Mouse (Mus musculus): ENCODE data around the gene Mapk8ip2. TPM values are rescaled to one million over a fixed set of nuclear protein-coding genes. Genes with fewer than 3 reads are reported as not detected.

Gene Mapk8ip2
- total RNA-seq, 2 experiments from 2014 or later: 0.23 to 0.26 TPM

DNA sequence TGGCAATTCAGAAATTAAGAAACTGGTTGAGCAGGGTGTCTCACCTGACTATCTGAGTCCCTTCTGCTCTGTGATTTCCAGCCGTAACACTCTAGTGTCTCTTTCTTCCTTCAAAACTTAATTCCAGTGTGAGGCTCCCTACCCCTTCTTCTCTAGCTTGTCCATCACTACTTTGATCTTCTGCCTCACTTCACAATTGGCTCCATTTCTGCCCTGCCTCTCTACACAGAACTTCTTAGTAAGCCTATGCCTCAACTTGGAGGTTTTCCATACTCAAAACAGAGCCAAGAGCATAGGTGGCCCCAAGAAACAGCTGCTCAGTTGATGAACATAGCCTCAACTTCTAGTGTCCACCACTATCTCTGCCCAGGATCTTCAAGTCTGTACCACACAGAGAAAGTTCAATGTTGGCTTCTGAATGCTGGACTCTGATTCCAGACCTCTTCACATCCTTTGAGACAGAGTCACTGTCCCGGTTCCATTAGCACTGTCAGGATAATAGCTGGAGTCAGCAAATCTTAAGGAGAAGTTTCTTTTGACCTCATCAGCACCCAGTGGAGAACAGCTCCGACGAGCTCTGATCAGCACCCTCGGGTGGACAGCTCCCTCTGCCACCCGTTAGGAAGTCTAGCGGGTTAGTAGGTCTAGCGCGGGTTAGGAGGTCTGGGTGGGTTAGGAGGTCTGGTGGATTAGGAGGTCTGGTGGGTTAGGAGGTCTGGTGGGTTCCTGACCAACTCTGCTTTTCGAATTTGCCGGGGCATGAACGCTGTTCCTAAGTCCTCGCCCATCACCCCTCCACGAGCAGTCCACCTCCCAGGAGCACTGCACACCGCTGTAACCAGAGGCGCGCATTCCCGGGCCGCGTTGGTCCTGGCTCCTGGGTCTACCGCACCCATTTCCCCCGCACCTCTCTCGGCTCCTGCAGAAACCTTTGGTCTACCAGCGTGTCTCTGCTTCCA lies 528 bp upstream of the Mapk8ip2 start:
- peak; percentile 75 for DNase-seq

- no peak for DNase-seq
Measured at GRCm38 (mm10) chr15:89454857-89455256, 1.1 kb downstream of the Mapk8ip2 start.

- no peak for DNase-seq
Measured at GRCm38 (mm10) chr15:89455642-89456041, 1.9 kb downstream of the Mapk8ip2 start.

DNA sequence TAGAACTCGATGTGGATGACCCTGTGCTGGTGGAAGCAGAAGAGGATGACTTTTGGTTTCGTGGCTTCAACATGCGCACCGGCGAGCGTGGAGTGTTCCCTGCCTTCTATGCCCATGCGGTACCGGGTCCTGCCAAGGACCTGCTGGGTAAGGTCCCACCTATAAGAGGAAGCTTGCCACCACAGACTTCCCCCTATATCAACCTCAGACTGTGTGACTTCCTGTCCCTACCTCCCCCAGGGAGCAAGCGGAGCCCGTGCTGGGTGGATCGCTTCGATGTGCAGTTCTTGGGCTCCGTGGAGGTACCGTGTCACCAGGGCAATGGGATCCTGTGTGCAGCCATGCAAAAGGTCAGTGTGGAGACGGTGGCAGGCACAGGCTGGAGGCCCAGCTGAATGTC lies 5.2 kb downstream of the Mapk8ip2 start:
- DNase-seq: no peak

- no peak for DNase-seq
Measured at GRCm38 (mm10) chr15:89459821-89460220, 6.1 kb downstream of the Mapk8ip2 start.

- no peak for DNase-seq
Measured at GRCm38 (mm10) chr15:89460298-89460697, 6.6 kb downstream of the Mapk8ip2 start.

DNA sequence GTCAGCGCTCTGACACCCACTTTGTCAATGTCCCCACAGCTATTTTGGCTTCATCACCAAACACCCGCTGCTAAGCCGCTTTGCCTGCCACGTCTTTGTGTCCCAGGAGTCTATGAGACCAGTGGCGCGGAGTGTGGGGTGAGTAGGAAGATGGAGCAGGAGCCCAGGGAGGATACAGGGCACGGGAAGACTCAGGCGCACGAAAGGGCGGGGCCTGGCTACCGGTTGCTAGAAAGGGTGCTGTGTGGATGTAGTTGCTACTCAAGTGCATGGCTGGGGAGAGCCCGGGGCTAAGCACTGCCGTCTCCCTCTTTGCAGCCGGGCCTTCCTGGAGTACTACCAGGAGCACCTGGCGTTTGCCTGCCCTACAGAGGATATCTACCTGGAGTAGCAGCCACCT lies 7.6 kb downstream of the Mapk8ip2 start:
- no peak for DNase-seq

DNA sequence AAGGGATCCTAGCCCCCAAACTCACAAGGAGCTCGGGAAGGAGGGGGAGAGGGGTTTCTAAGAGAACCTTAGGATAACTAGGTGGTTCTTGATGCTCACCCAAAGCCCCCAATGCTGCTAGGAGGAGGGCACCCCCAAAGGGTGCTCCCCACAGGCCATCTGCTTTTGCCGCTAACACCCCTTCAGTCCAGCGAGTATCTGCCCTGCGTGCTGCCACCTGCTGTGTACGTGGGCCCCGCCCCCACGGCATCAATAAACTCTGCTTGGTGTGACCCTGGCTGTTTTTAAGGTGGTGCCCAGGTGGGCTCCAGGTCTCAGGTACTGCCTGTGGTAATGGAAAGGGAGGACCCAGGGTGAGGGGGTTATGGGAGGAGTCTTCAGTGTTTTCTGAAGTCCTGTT lies 8.5 kb downstream of the Mapk8ip2 start:
- no peak for DNase-seq

GRCm38 (mm10) chr15:89463334-89464235 lies 9.9 kb downstream of the Mapk8ip2 start:
- DNase-seq: no peak

GRCm38 (mm10) chr15:89465052-89465451 lies 11.3 kb downstream of the Mapk8ip2 start:
- no peak for DNase-seq

- DNase-seq: no peak
Measured at GRCm38 (mm10) chr15:89468577-89468976, 14.9 kb downstream of the Mapk8ip2 start.

GRCm38 (mm10) chr15:89471476-89471875 lies 17.8 kb downstream of the Mapk8ip2 start:
- DNase-seq: no peak

DNA sequence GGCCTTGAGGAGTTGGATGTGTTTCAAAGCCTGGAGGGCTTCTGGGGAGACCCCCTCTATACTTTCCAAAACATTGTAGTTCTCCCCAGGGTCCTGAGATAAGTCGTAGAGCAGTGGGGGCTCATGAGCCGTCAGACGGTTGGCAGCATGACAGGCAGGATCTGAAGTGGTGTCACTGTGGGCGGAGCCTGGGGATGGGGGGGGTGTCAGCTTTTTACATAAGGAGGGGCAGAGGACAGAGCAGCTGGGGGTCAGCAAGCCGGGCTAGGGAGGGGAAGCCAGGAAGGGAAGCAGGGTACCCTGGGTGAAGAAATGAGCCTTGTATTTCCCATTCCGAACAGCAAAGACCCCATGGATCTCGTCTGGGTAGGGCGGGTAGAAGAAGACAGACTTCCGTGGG lies 19.7 kb downstream of the Mapk8ip2 start:
- no peak for DNase-seq

- DNase-seq: no peak
Measured at GRCm38 (mm10) chr15:89473921-89474320, 20.2 kb downstream of the Mapk8ip2 start.

DNA sequence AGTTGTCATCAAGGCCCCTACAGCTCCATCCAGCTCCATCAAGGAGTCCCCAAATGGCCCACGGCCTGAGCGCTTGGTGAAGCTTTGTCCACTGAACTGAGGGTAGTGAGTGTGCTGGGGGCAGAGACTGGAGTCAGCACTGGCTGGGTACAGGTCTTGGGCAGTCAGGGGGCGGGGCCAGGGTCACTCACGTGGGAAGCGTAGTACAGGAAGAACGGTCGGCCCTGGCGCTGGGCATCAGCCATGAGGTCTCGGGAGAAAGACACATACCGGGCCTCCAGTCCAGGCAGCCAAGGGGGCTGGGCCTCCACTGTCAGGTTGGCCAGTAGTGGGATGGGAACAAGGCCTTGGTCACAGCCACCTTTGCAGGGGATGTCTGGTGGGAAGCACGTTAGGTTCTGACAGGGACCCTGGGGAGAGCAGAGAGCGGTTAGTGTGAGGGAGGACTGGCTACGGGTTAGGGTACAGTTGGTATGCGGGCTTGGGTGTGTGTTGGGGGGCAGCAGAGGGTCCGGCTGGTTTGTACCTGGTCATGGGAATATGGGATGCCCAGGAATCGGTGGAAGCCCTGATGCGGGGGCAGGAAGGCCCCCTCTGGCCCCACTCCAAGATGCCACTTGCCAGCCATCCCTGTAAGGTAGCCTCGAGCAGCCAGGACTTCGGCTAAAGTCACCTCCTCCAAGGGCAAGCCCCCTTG lies 21.0 kb downstream of the Mapk8ip2 start:
- DNase-seq: no peak

GRCm38 (mm10) chr15:89475293-89475600 lies 21.5 kb downstream of the Mapk8ip2 start:
- DNase-seq: no peak

- DNase-seq: peak; percentile 92
Measured at GRCm38 (mm10) chr15:89475611-89476474, 22.1 kb downstream of the Mapk8ip2 start.

DNA sequence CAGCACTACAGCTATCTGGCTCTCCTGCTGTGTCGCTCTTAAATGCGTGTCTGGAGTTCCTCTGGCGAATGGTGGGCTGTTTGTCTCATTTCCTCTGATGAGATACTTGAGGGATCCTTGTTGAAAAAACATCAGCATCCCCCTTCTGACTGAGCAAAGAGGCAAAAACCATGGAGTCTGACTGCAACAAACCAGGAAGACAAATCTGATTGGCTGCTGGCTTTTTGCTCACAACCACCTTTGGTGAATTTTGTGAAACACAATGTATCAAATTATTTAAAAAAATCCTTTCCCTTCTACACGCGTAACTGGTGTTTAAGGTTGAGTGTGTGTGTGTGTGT lies 22.7 kb downstream of the Mapk8ip2 start:
- no peak for DNase-seq

- no peak for DNase-seq
Measured at GRCm38 (mm10) chr15:89477091-89477491, 23.4 kb downstream of the Mapk8ip2 start, which contains the start of gene Arsa. TSS of gene Arsa (minus strand) at chr15:89477425.

GRCm38 (mm10) chr15:89477806-89478205 lies 24.1 kb downstream of the Mapk8ip2 start:
- no peak for DNase-seq

GRCm38 (mm10) chr15:89478622-89479021 lies 24.9 kb downstream of the Mapk8ip2 start:
- no peak for DNase-seq

DNA sequence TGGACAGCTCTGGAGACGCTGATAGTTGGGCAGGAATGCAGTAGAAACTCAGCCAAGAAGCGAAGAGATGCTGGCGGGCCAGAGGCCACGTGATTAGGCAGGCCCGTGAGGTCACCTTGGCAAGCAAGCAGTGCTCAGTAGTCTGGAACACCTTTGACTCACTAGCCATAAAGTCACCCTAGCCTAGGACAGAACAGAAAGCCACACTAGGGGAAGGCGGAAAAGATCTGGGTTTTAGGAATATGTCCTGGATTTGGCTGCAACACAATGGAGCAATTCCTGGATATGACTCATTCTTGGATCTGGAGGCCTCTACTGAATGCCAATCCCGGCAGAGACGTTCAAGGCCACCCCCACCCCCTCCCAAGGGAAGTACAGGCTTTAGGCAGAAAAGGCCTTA lies 26.9 kb downstream of the Mapk8ip2 start:
- no peak for DNase-seq
